Mouse (Mus musculus) liver, embryonic 14.5 days (tissue): ENCODE results near the gene Parp12.

Source experiments
- CTCF ChIP-seq: IDR thresholded peaks from 2 replicates; pipeline ENCODE4 v1.5.1; 2016; ENCODE audit warnings: antibody characterized with exemption, low read depth, control low read depth
- EP300 ChIP-seq: IDR thresholded peaks from 2 replicates; pipeline ENCODE4 v1.6.1; 2016; ENCODE audit warnings: antibody characterized with exemption, low read depth

GRCm38 (mm10) chr6:39132556-39132955, 14.4 kb upstream of the Parp12 start:
- TF ChIP-seq CTCF = no peak
- no peak for TF ChIP-seq EP300
